Mouse (Mus musculus) bone marrow, adult 2 months (tissue): Measurements from ENCODE around the gene Zfp263.

Experiments used
- CTCF ChIP-seq: fragments of 200-500 bp; IDR thresholded peaks from 2 replicates; pipeline ENCODE4 v1.5.1; 2011; ENCODE audit warnings: low read length, control low read depth; ENCODE audit not compliant: control insufficient read depth, insufficient read depth
- POLR2A ChIP-seq: fragments of 200-500 bp; IDR thresholded peaks from 2 replicates; pipeline ENCODE4 v1.6.1; 2011; ENCODE audit warnings: low read depth, mild to moderate bottlenecking, control low read depth, low read length, borderline replicate concordance; ENCODE audit not compliant: control insufficient read depth

DNA sequence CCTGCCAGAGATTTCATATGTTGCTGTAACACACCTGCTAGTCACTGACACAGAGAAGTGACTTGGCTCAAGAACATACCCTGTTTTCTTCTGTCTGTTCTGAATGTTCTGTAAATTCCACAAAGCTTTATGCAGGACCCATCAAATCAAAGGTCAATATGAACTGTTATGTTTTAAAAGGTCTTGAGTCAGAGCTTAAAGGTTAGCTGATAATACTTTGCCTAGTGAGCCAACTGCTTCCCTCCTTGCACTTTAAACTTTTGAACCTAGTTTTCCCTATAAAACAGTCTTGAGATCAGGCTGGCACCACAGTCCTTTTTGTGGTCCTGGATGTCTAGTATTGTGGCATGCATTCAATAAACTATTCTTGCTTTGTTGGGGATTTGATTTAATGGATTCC lies 44.5 kb downstream of the Zfp263 start:
- TF ChIP-seq CTCF (no peak), POLR2A (no peak)
